Mouse (Mus musculus): ENCODE measurements around the gene Acads.

The Acads gene

GRCm38 (mm10) chr5:115071096-115071901 lies 47.8 kb downstream of the Acads start:
- no peak for DNase-seq (ENCODE audit: low spot score)

GRCm38 (mm10) chr5:115070457-115070856 lies 48.7 kb downstream of the Acads start:
- no peak for DNase-seq (ENCODE audit: low spot score)

GRCm38 (mm10) chr5:115069611-115070010 lies 49.5 kb downstream of the Acads start:
- DNase-seq (ENCODE audit: low spot score) = no peak

DNA sequence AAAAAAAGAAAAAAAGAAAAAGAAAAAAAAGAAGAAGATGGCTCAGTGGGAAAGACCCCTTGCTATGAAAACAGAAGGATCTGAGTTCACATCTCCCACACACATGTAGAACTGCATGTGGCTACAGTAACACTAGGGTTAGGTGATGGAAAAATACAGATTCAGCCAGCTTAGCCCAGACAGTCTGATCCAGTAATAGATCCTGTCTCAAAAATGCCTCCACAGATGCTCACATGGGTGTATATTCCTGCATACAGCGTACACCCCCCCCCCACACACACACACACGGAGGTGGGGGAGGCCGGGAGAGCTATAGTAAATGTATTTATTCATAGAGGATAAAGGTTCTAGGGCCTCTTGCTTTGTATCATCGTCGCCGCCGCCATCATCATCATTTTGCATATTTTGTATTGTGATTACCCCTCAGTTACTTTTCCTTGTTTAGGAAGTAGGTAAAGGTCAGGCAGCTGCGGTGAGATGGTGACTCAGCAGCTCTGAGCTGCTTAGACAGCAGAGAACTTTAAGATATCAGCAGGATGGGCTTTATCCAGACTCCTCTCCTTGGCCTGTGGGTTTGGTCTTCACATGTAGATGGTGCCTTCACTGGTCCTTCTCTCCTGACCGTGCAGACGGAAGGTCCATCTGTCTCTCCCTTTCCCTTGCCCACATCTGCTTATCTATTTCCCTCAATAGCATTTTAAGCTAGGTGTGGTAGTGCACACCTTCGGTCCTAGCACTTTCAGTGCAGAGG lies 50.3 kb downstream of the Acads start:
- DNase-seq (ENCODE audit: low spot score) = no peak

- DNase-seq (ENCODE audit: low spot score) = no peak
These were observed 52.9 kb downstream of the Acads start for GRCm38 (mm10) chr5:115066245-115066644.

GRCm38 (mm10) chr5:115063391-115063790 lies 55.8 kb downstream of the Acads start:
- no peak for DNase-seq (ENCODE audit: low spot score)

DNA sequence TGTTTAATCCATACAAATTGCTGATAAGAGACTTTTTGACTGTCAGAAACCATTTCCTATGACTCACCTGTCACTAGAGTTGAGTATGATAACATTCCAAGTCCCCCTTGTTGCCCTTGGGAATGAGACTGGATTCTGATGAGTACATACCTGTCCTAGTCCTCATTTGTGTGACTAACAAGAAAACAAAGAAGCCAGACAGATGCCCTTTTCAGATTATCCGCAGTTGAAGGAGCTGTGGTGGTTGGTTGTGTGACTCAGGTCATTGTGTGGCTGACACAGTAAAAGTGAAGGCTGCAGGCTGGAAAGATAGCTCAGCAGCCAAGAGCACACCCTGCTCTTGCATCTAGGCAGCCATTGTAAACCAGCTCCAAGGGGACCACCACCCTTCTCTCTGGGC lies 56.6 kb downstream of the Acads start:
- DNase-seq (ENCODE audit: low spot score) = no peak

DNA sequence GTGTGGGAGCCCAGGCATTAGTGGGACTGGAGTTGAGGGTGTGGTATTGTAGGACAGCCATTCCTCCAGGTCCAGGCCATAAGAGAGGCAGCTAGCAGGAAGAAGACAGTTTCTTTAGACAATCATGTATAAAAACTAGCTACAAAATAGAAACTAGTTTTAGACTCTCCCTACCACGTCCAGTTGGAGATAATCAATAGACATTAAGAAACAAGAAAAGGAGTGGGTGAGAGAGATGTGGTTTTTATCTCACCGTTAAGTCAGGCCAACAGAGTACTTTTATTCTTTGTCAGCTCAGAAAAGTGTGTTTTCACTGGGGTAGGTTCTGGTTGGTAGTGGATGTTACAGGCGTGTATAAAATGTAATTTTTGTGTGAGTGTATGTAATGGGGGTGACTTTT lies 58.2 kb downstream of the Acads start:
- no peak for DNase-seq (ENCODE audit: low spot score)

Measured in ovary, postnatal 36 days (tissue).